Mouse (Mus musculus) MEL (cell line): ENCODE results near the gene Olfr1424. TPM values are rescaled to one million over a fixed set of nuclear protein-coding genes. Genes with fewer than 3 reads are reported as not detected.

Experiments used
- DNase-seq: peaks from one replicate; pipeline ENCODE4 v3.0.0; 2011; ENCODE audit warnings: low read depth, low spot score
- H3K27ac ChIP-seq: 2 replicates; pipeline ENCODE4 v1.5.1; 2012; ENCODE audit warnings: low read depth, mild to moderate bottlenecking, control low read depth, low read length, moderate library complexity; ENCODE audit not compliant: control insufficient read depth
- H3K27me3 ChIP-seq, 2 experiments: fragments of 150-350 bp in 1 of 2; sonication (generic) in 1 of 2; 2 replicates each; pipeline ENCODE4 v1.6.1; 2012; ENCODE audit warnings: low read length in 2 of 2, mild to moderate bottlenecking in 2 of 2, improper control_type of control experiment in 1 of 2, moderate library complexity in 1 of 2; ENCODE audit not compliant: insufficient read depth in 2 of 2, control insufficient read depth in 1 of 2
- H3K36me3 ChIP-seq, 2 experiments: 2 replicates each; pipeline ENCODE4 v1.6.1; 2012 to 2014; ENCODE audit warnings: low read length in 2 of 2, improper control_type of control experiment in 1 of 2, inconsistent platforms in 1 of 2, mild to moderate bottlenecking in 1 of 2; ENCODE audit not compliant: insufficient read depth in 2 of 2, control insufficient read depth in 1 of 2
- H3K4me1 ChIP-seq, 2 experiments: fragments of 150-350 bp in 1 of 2; sonication (generic) in 1 of 2; 2 replicates each; pipeline ENCODE4 v1.6.1; 2012; ENCODE audit warnings: low read length in 2 of 2, improper control_type of control experiment in 1 of 2, mild to moderate bottlenecking in 1 of 2; ENCODE audit not compliant: insufficient read depth in 2 of 2, control insufficient read depth in 1 of 2
- H3K4me3 ChIP-seq, 2 experiments: fragments of 150-350 bp in 1 of 2; sonication (generic) in 1 of 2; 2 replicates each; pipeline ENCODE4 v1.5.1; 2012; ENCODE audit warnings: low read depth in 2 of 2, low read length in 2 of 2, mild to moderate bottlenecking in 2 of 2, moderate library complexity in 2 of 2, control low read depth in 1 of 2, improper control_type of control experiment in 1 of 2; ENCODE audit not compliant: control insufficient read depth in 1 of 2, insufficient read depth in 1 of 2
- H3K79me2 ChIP-seq: 2 replicates; pipeline ENCODE4 v1.6.1; 2012; ENCODE audit warnings: mild to moderate bottlenecking, low read length, moderate library complexity; ENCODE audit not compliant: control insufficient read depth, poor library complexity, insufficient read depth
- H3K9ac ChIP-seq: 2 replicates; pipeline ENCODE4 v1.6.1; 2012; ENCODE audit warnings: low read depth, mild to moderate bottlenecking, control low read depth, low read length, moderate library complexity; ENCODE audit not compliant: control insufficient read depth, poor library complexity, severe bottlenecking
- H3K9me3 ChIP-seq: fragments of 150-350 bp; sonication (generic); replicated peaks from 2 replicates; pipeline ENCODE4 v1.6.1; 2012; ENCODE audit warnings: mild to moderate bottlenecking, low read length, improper control_type of control experiment, moderate library complexity; ENCODE audit not compliant: insufficient read depth
- CTCF ChIP-seq, 3 experiments: IDR thresholded peaks in 2 of 3; conservative IDR thresholded peaks in 1 of 3; 2 replicates each; pipeline ENCODE4 v1.5.1; 2011 to 2012; ENCODE audit warnings: low read length in 3 of 3, low read depth in 2 of 3, mild to moderate bottlenecking in 2 of 3, improper control_type of control experiment in 1 of 3, inconsistent platforms in 1 of 3, mixed read lengths in 1 of 3, moderate library complexity in 1 of 3; ENCODE audit not compliant: control insufficient read depth in 1 of 3, insufficient read depth in 1 of 3, poor library complexity in 1 of 3, severe bottlenecking in 1 of 3
- E2F4 ChIP-seq: IDR thresholded peaks from 2 replicates; pipeline ENCODE4 v1.6.1; 2011; ENCODE audit warnings: low read depth, low read length, improper control_type of control experiment, borderline replicate concordance
- ELF1 ChIP-seq: IDR thresholded peaks from 2 replicates; pipeline ENCODE4 v1.6.1; 2014; ENCODE audit warnings: low read depth, mild to moderate bottlenecking, inconsistent platforms, low read length, improper control_type of control experiment, moderate library complexity
- EP300 ChIP-seq, 2 experiments: IDR thresholded peaks; 2 replicates each; pipeline ENCODE4 v1.6.1; 2011; ENCODE audit warnings: improper control_type of control experiment in 2 of 2, low read length in 2 of 2, low read depth in 1 of 2, mild to moderate bottlenecking in 1 of 2
- GABPA ChIP-seq: IDR thresholded peaks from 2 replicates; pipeline ENCODE4 v1.6.1; 2012; ENCODE audit warnings: low read depth, mild to moderate bottlenecking, inconsistent platforms, low read length, improper control_type of control experiment, moderate library complexity
- GATA1 ChIP-seq: IDR thresholded peaks from 2 replicates; pipeline ENCODE4 v1.6.1; 2011; ENCODE audit warnings: low read depth, low read length, improper control_type of control experiment
- HCFC1 ChIP-seq: IDR thresholded peaks from 2 replicates; pipeline ENCODE4 v1.6.1; 2012; ENCODE audit warnings: low read depth, mild to moderate bottlenecking, inconsistent platforms, low read length, improper control_type of control experiment, moderate library complexity
- JUND ChIP-seq: IDR thresholded peaks from 2 replicates; pipeline ENCODE4 v1.6.1; 2011; ENCODE audit warnings: low read depth, mild to moderate bottlenecking, improper control_type of control experiment, low read length
- MYB ChIP-seq: IDR thresholded peaks from 2 replicates; pipeline ENCODE4 v1.6.1; 2011; ENCODE audit warnings: mild to moderate bottlenecking, low read depth, low read length, improper control_type of control experiment
- NRF1 ChIP-seq: IDR thresholded peaks from 2 replicates; pipeline ENCODE4 v1.6.1; 2014; ENCODE audit warnings: low read depth, mild to moderate bottlenecking, inconsistent platforms, low read length, improper control_type of control experiment, moderate library complexity; ENCODE audit not compliant: poor library complexity, insufficient read depth, severe bottlenecking
- POLR2A ChIP-seq, 2 experiments: IDR thresholded peaks; 2 replicates each; pipeline ENCODE4 v1.6.1; 2011 to 2012; ENCODE audit warnings: low read length in 2 of 2, mild to moderate bottlenecking in 2 of 2, control low read depth in 1 of 2, improper control_type of control experiment in 1 of 2, low read depth in 1 of 2, moderate library complexity in 1 of 2; ENCODE audit not compliant: control insufficient read depth in 1 of 2, insufficient read depth in 1 of 2, poor library complexity in 1 of 2
- POLR2AphosphoS2 ChIP-seq: IDR thresholded peaks from 2 replicates; pipeline ENCODE4 v1.6.1; 2011; ENCODE audit warnings: low read length, improper control_type of control experiment
- POLR2AphosphoS5 ChIP-seq: IDR thresholded peaks from 2 replicates; pipeline ENCODE4 v1.6.1; 2012; ENCODE audit warnings: low read depth, borderline replicate concordance, mild to moderate bottlenecking, inconsistent platforms, low read length, moderate library complexity, mixed read lengths
- SIN3A ChIP-seq: IDR thresholded peaks from 2 replicates; pipeline ENCODE4 v1.6.1; 2012; ENCODE audit warnings: low read length, improper control_type of control experiment, inconsistent platforms
- TCF12 ChIP-seq: IDR thresholded peaks from 2 replicates; pipeline ENCODE4 v1.6.1; 2014; ENCODE audit warnings: low read depth, mild to moderate bottlenecking, inconsistent platforms, low read length, improper control_type of control experiment, moderate library complexity
- UBTF ChIP-seq: IDR thresholded peaks from 2 replicates; pipeline ENCODE4 v1.6.1; 2012; ENCODE audit warnings: low read depth, mild to moderate bottlenecking, inconsistent platforms, low read length, improper control_type of control experiment, moderate library complexity, borderline replicate concordance; ENCODE audit not compliant: insufficient read depth
- USF1 ChIP-seq: IDR thresholded peaks from 2 replicates; pipeline ENCODE4 v1.6.1; 2014; ENCODE audit warnings: low read depth, mild to moderate bottlenecking, inconsistent platforms, low read length, improper control_type of control experiment, moderate library complexity
- ZMIZ1 ChIP-seq: IDR thresholded peaks from 2 replicates; pipeline ENCODE4 v1.6.1; 2012; ENCODE audit warnings: low read depth, mild to moderate bottlenecking, inconsistent platforms, low read length, improper control_type of control experiment, moderate library complexity
- polyA plus RNA-seq, 2 experiments: library from polyadenylated mRNA; stranded (reverse) in 1 of 2; unstranded in 1 of 2; fragments of >175 nt in 1 of 2; fragments of >200 nt in 1 of 2; gene quantifications; 2 replicates each; pipeline versions ENCODE4 v1.2.1 to v1.2.4; 2012; ENCODE audit warnings: low replicate concordance in 2 of 2, low read depth in 1 of 2; ENCODE audit not compliant: insufficient read length in 2 of 2, insufficient read depth in 1 of 2, missing spikeins in 1 of 2
- total RNA-seq: library from RNA; depleted of rRNA; stranded (reverse); fragments of 300-350 nt; gene quantifications from 2 replicates; pipeline ENCODE4 v1.2.3, GENCODE M21; 2012

Olfr1424 gene
- total and polyA plus RNA-seq, 3 experiments = not detected

- no peaks in the 10 kb centered on the region for H3K4me1 ChIP-seq
- H3K27ac ChIP-seq = no peak overlapping the region
- H3K79me2 ChIP-seq = no peaks in the 10 kb centered on the region
- H3K9ac ChIP-seq = no peak overlapping the region
- TF ChIP-seq JUND = no peak
- TF ChIP-seq ZMIZ1 = no peak
- no peak for TF ChIP-seq UBTF
- TF ChIP-seq USF1 = no peak
- no peak for TF ChIP-seq GATA1
- TF ChIP-seq NRF1 = no peak
- TF ChIP-seq POLR2A (IDR thresholded peaks at IDR 0.05; ENCODE audit: control insufficient read depth in 1 of 2, insufficient read depth in 1 of 2, low read depth in 1 of 2, low read length in 2 of 2, poor library complexity in 1 of 2) = no peak
- TF ChIP-seq MYB = no peak
- no peak for TF ChIP-seq POLR2AphosphoS5
- TF ChIP-seq EP300 (IDR thresholded peaks at IDR 0.05; ENCODE audit: low read depth in 1 of 2, low read length in 2 of 2) = no peak
- TF ChIP-seq ELF1 = no peak
- no peak for TF ChIP-seq SIN3A
- TF ChIP-seq GABPA = no peak
- TF ChIP-seq E2F4 = no peak
- TF ChIP-seq HCFC1 = no peak
- no peak for TF ChIP-seq POLR2AphosphoS2
- no peak overlapping the region for H3K4me3 ChIP-seq
- H3K27me3 ChIP-seq = peaks cover 2 to 3% of the 10 kb centered on the region in 2 experiments; a peak in 3 of 4 replicates
- no peaks in the 10 kb centered on the region for H3K36me3 ChIP-seq
- DNase-seq = no peak
- H3K9me3 ChIP-seq = no peaks in the 10 kb centered on the region
These were observed 46.3 kb downstream of the Olfr1424 start for GRCm38 (mm10) chr19:12016192-12016591.

- Histone ChIP-seq H3K4me1 (no peaks in the 10 kb centered on the region), H3K9ac (no peak overlapping the region), H3K27me3 (peaks cover 2 to 3% of the 10 kb centered on the region in 2 experiments; a peak in 3 of 4 replicates), H3K9me3 (no peaks in the 10 kb centered on the region), H3K36me3 (no peaks in the 10 kb centered on the region), H3K79me2 (no peaks in the 10 kb centered on the region), H3K27ac (no peak overlapping the region), H3K4me3 (no peak overlapping the region)
- no peak for TF ChIP-seq POLR2AphosphoS5
- peak in 2 of 3 experiments; percentile 75 to 77; a peak in 4 of 6 replicates for TF ChIP-seq CTCF (IDR thresholded peaks at IDR 0.05 in 2 of 3, conservative IDR thresholded peaks at IDR 0.05 in 1 of 3; ENCODE audit: control insufficient read depth in 1 of 3, insufficient read depth in 1 of 3, low read depth in 2 of 3, low read length in 3 of 3, poor library complexity in 1 of 3, severe bottlenecking in 1 of 3)
- TF ChIP-seq TCF12 = no peak
- DNase-seq = peak; percentile 67
These were observed 46.8 kb downstream of the Olfr1424 start for GRCm38 (mm10) chr19:12015708-12016107.
